Mouse (Mus musculus): ENCODE measurements around the gene Acta1. TPM values are rescaled to one million over a fixed set of nuclear protein-coding genes. Genes with fewer than 3 reads are reported as not detected.

Acta1 gene
- polyA plus RNA-seq, 1 experiment from 2014 or later: 12.0 TPM

DNA sequence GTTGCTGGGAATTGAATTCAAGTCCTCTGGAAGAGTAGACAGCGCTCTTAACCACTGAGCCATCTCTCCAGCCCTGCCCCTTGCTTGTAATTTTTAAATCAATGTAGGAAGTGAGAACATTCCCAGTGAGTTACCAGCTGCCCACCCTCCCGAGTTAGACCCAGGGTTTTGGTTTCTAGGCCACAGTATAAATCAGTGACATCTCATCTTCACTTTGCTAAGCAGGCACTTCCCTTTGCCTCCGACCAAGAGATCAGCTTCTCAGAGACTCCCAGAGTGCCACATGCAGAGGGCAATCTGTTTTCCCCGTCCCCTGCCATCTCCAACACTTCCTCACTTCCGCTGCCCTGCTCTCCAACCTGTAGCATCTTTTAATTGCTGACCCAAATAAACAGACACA is 4.0 kb upstream of the Acta1 start:
- Histone ChIP-seq H3K36me3 (ENCODE audit: control insufficient read depth, insufficient read depth, low read length) (peaks cover 4% of the 10 kb centered on the region; the same call in 1 of the 2 replicates), H3K27ac (replicated peaks; ENCODE audit: low read depth, low read length) (no peak overlapping the region), H3K4me1 (ENCODE audit: control insufficient read depth, insufficient read depth, low read length) (no peaks in the 10 kb centered on the region), H3K27me3 (ENCODE audit: control insufficient read depth, insufficient read depth, low read length) (peaks cover 21% of the 10 kb centered on the region), H3K4me2 (ENCODE audit: low read depth, severe bottlenecking) (no peak overlapping the region), H3K4me3 (ENCODE audit: low read depth, low read length) (no peak overlapping the region), H3K9me3 (ENCODE audit: control insufficient read depth, low read length) (no peaks in the 10 kb centered on the region), H3K9ac (ENCODE audit: low read length) (no peak overlapping the region)
- no peak for ATAC-seq (ENCODE audit: insufficient number of reproducible peaks, low FRiP score, low TSS enrichment, low read depth)
- 89% methylated on average over 5 of the region's 5 CpGs for WGBS
- no peak for DNase-seq (ENCODE audit: low spot score)

DNA sequence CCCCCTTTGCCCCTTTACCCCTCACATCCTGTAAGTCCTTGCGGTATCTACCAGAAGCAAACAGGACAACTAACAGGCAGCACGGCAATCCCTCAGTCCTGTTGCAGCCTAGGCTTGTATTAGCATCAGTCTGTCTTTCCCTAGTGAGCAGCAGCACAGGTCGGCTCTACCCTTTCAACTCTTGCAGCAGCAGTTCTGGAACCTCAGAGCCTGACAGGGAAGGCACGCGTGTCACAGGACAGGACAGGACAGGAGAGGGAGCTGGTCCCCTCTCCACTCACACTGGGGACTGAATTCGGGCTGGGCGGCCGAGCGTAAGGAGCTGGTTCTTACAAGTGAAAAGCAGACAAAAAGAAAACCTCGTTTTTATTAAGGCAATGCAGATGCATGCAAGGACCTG is 2.2 kb upstream of the Acta1 start:
- no peak overlapping the region for H3K4me3 ChIP-seq (ENCODE audit: low read depth, low read length)
- peaks cover 4% of the 10 kb centered on the region; the same call in 1 of the 2 replicates for H3K4me1 ChIP-seq (ENCODE audit: control insufficient read depth, insufficient read depth, low read length)
- peaks cover 2% of the 10 kb centered on the region; the same call in 1 of the 2 replicates for H3K36me3 ChIP-seq (ENCODE audit: control insufficient read depth, insufficient read depth, low read length)
- no peak for DNase-seq (ENCODE audit: low spot score)
- ATAC-seq (ENCODE audit: insufficient number of reproducible peaks, low FRiP score, low TSS enrichment, low read depth): no peak
- no peak overlapping the region for H3K27ac ChIP-seq (replicated peaks; ENCODE audit: low read depth, low read length)
- H3K4me2 ChIP-seq (ENCODE audit: low read depth, severe bottlenecking): no peak overlapping the region
- peaks cover 39% of the 10 kb centered on the region for H3K27me3 ChIP-seq (ENCODE audit: control insufficient read depth, insufficient read depth, low read length)
- 60% methylated on average over 10 of the region's 10 CpGs for WGBS
- H3K9ac ChIP-seq (ENCODE audit: low read length): no peak overlapping the region
- no peaks in the 10 kb centered on the region for H3K9me3 ChIP-seq (ENCODE audit: control insufficient read depth, low read length)

DNA sequence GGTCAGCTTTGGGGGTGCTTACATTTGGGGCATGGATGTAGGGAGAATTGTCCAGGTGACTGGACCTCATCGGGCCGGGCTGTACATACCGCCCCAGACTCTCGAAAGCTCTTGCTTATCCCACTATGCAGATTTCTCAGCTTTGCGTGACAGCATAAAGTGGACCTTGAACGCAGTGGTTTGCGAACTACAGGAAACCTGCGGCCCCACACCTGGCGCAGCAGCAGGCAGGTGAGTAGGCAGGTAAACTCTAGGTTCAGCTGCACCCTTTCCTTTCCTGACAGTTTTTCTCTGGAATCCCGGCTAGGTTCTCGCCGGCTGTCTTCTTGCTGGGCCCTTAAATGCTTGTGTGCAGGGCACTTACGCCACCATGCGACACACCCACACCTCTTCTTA is 1.8 kb upstream of the Acta1 start:
- no peak overlapping the region for H3K4me2 ChIP-seq (ENCODE audit: low read depth, severe bottlenecking)
- peaks cover 4% of the 10 kb centered on the region; the same call in 1 of the 2 replicates for H3K4me1 ChIP-seq (ENCODE audit: control insufficient read depth, insufficient read depth, low read length)
- DNase-seq (ENCODE audit: low spot score): no peak
- WGBS: 59% methylated on average over 14 of the region's 14 CpGs
- no peak overlapping the region for H3K27ac ChIP-seq (replicated peaks; ENCODE audit: low read depth, low read length)
- H3K27me3 ChIP-seq (ENCODE audit: control insufficient read depth, insufficient read depth, low read length): peaks cover 43% of the 10 kb centered on the region
- no peak overlapping the region for H3K4me3 ChIP-seq (ENCODE audit: low read depth, low read length)
- no peak overlapping the region for H3K9ac ChIP-seq (ENCODE audit: low read length)
- H3K9me3 ChIP-seq (ENCODE audit: control insufficient read depth, low read length): no peaks in the 10 kb centered on the region
- H3K36me3 ChIP-seq (ENCODE audit: control insufficient read depth, insufficient read depth, low read length): peaks cover 2% of the 10 kb centered on the region; the same call in 1 of the 2 replicates
- no peak for ATAC-seq (ENCODE audit: insufficient number of reproducible peaks, low FRiP score, low TSS enrichment, low read depth)

DNA sequence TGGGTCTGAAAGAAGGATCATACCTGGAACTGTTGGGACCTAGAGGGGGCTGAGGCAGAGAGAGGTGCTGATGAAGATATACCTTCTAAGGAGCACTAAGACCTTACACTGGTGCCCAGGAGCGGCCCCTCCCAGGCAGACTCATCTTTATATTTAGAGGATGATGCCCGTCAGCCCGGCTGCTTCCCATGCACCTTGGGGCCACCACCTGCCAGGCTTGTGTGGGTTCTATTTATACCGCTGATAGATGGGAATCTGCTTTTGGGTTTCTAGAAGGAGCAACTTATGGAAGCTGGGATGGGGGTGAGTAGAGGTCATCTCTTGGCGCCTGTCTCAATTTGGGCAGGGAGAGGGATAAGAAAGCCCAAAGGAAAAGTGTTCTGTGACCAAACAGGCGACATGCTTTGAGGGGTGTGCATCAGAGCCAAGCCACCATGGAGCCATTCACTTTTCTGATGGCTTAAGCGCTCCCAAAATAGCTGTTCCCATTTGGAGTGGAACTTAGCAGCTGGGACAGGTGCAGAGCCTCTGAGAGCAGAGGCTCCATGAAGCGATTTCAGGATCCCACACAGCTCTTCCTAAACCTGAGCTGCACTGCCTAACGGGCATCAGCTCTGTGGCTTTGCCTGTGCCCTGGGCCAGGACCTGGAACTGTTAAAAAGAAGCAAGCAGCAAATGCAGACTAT is 1.3 kb upstream of the Acta1 start:
- DNase-seq (ENCODE audit: low spot score) (no peak), ATAC-seq (ENCODE audit: insufficient number of reproducible peaks, low FRiP score, low TSS enrichment, low read depth) (no peak)
- Histone ChIP-seq H3K4me3 (ENCODE audit: low read depth, low read length) (no peak overlapping the region), H3K4me1 (ENCODE audit: control insufficient read depth, insufficient read depth, low read length) (peaks cover 4% of the 10 kb centered on the region; the same call in 1 of the 2 replicates), H3K27me3 (ENCODE audit: control insufficient read depth, insufficient read depth, low read length) (peaks cover 48% of the 10 kb centered on the region), H3K27ac (replicated peaks; ENCODE audit: low read depth, low read length) (no peak overlapping the region), H3K9me3 (ENCODE audit: control insufficient read depth, low read length) (no peaks in the 10 kb centered on the region), H3K4me2 (ENCODE audit: low read depth, severe bottlenecking) (no peak overlapping the region), H3K9ac (ENCODE audit: low read length) (no peak overlapping the region), H3K36me3 (ENCODE audit: control insufficient read depth, insufficient read depth, low read length) (peaks cover 2% of the 10 kb centered on the region; the same call in 1 of the 2 replicates)
- WGBS: 68% methylated on average over 9 of the region's 9 CpGs

DNA sequence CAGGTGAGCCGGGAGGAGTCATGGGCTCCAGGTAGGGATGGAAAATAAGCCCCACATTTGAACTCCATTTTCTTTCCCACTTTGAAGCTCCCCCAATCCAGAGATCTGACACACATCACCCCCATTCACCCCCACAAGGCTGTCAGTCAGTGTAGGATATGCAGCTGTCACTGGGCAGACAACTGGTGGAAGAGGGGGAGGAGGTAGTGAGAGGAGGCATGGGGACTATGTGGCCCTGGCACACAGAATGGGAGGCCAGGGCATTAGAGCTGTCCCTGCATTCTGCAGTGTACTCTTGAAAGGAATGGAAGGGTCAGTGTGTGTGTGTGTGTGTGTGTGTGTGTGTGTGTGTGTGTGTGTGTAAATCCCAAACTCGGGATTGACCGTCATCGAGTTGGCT is 679 bp upstream of the Acta1 start:
- Histone ChIP-seq H3K36me3 (ENCODE audit: control insufficient read depth, insufficient read depth, low read length) (peaks cover 2% of the 10 kb centered on the region; the same call in 1 of the 2 replicates), H3K27me3 (ENCODE audit: control insufficient read depth, insufficient read depth, low read length) (peaks cover 51% of the 10 kb centered on the region), H3K27ac (replicated peaks; ENCODE audit: low read depth, low read length) (no peak overlapping the region), H3K9me3 (ENCODE audit: control insufficient read depth, low read length) (no peaks in the 10 kb centered on the region), H3K4me3 (ENCODE audit: low read depth, low read length) (no peak overlapping the region), H3K9ac (ENCODE audit: low read length) (no peak overlapping the region), H3K4me1 (ENCODE audit: control insufficient read depth, insufficient read depth, low read length) (peaks cover 4% of the 10 kb centered on the region; the same call in 1 of the 2 replicates), H3K4me2 (ENCODE audit: low read depth, severe bottlenecking) (no peak overlapping the region)
- ATAC-seq (ENCODE audit: insufficient number of reproducible peaks, low FRiP score, low TSS enrichment, low read depth) (no peak; the same call in 1 of the 2 replicates), DNase-seq (ENCODE audit: low spot score) (no peak)
- WGBS: 82% methylated on average over 4 of the region's 4 CpGs

DNA sequence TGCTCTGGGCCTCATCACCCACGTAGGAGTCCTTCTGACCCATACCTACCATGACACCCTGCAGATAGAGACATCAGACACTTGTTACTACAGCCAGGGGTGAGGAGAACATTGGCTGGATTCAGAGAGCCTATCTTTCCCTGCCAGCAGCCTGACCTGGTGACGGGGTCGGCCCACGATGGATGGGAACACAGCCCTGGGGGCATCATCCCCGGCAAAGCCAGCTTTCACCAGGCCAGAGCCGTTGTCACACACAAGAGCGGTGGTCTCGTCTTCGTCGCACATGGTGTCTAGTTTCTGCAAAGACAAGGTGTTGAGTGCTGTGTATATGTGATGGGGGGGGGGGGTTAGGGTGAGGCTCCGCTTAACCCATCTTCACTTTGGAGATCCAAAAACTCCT is 1.1 kb downstream of the Acta1 start:
- H3K27me3 ChIP-seq (ENCODE audit: control insufficient read depth, insufficient read depth, low read length): peaks cover 51% of the 10 kb centered on the region
- H3K4me2 ChIP-seq (ENCODE audit: low read depth, severe bottlenecking): no peak overlapping the region
- WGBS: 77% methylated on average over 11 of the region's 11 CpGs
- H3K27ac ChIP-seq (replicated peaks; ENCODE audit: low read depth, low read length): no peak overlapping the region
- H3K4me3 ChIP-seq (ENCODE audit: low read depth, low read length): no peak overlapping the region
- H3K9me3 ChIP-seq (ENCODE audit: control insufficient read depth, low read length): no peaks in the 10 kb centered on the region
- no peaks in the 10 kb centered on the region for H3K36me3 ChIP-seq (ENCODE audit: control insufficient read depth, insufficient read depth, low read length)
- DNase-seq (ENCODE audit: low spot score) (no peak), ATAC-seq (ENCODE audit: insufficient number of reproducible peaks, low FRiP score, low TSS enrichment, low read depth) (no peak)
- no peak overlapping the region for H3K9ac ChIP-seq (ENCODE audit: low read length)
- H3K4me1 ChIP-seq (ENCODE audit: control insufficient read depth, insufficient read depth, low read length): peaks cover 4% of the 10 kb centered on the region; the same call in 1 of the 2 replicates

DNA sequence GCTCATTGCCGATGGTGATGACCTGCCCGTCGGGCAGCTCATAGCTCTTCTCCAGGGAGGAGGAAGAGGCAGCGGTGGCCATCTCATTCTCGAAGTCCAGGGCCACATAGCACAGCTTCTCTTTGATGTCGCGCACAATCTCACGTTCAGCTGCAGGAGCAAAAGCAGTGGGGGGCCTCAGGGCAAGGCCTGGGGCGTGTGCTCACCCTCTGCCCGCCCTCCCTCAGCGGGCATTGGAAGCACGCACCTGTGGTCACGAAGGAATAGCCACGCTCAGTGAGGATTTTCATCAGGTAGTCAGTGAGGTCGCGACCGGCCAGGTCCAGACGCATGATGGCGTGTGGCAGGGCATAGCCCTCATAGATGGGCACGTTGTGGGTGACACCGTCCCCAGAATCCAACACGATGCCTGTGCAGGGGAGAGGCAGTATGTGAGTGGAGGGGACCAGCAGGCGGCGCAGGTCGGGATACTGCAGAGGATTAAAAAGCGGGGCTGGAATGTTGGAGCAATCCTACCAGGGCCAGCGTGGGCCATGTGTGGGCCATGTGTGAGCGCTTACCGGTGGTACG is 1.9 kb downstream of the Acta1 start:
- WGBS: 8% methylated on average over 30 of the region's 30 CpGs
- no peak for ATAC-seq (ENCODE audit: insufficient number of reproducible peaks, low FRiP score, low TSS enrichment, low read depth)

DNA sequence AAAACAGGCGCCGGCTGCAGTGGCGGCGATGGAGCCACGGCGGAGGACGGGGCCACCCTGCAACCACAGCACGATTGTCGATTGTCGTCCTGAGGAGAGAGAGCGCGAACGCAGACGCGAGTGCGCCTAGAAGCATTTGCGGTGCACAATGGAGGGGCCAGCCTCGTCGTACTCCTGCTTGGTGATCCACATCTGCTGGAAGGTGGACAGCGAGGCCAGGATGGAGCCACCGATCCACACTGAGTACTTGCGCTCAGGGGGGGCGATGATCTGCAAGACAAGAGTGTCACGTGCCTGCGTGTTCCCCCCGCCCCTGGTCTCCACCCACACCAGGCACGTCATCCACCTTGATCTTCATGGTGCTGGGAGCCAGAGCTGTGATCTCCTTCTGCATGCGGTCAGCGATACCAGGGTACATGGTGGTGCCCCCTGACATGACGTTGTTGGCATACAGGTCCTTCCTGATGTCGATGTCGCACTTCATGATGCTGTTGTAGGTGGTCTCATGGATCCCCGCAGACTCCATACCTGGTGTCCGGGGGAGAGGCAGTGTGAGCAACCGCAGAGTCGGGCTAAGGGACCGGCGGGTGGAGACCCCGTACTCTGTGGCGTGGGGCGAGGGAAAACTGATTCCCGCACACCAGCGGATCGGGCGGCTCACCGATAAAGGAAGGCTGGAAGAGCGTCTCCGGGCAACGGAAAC is 2.5 kb downstream of the Acta1 start:
- ATAC-seq (ENCODE audit: insufficient number of reproducible peaks, low FRiP score, low TSS enrichment, low read depth) (no peak), DNase-seq (ENCODE audit: low spot score) (peak; percentile 32)
- Histone ChIP-seq H3K4me3 (ENCODE audit: low read depth, low read length) (peak overlapping the region; percentile 15), H3K27ac (replicated peaks; ENCODE audit: low read depth, low read length) (no peak overlapping the region), H3K9me3 (ENCODE audit: control insufficient read depth, low read length) (no peaks in the 10 kb centered on the region), H3K27me3 (ENCODE audit: control insufficient read depth, insufficient read depth, low read length) (peaks cover 51% of the 10 kb centered on the region), H3K4me2 (ENCODE audit: low read depth, severe bottlenecking) (peak overlapping the region; percentile 36), H3K9ac (ENCODE audit: low read length) (no peak overlapping the region; the same call in 1 of the 2 replicates), H3K4me1 (ENCODE audit: control insufficient read depth, insufficient read depth, low read length) (peaks cover 4% of the 10 kb centered on the region; the same call in 1 of the 2 replicates), H3K36me3 (ENCODE audit: control insufficient read depth, insufficient read depth, low read length) (no peaks in the 10 kb centered on the region)
- 2% methylated on average over 46 of the region's 49 CpGs for WGBS

More for the DNA sequence above, 1.9 kb downstream of the Acta1 start:
- Histone ChIP-seq H3K4me3 (ENCODE audit: low read depth, low read length) (no peak overlapping the region; the same call in 1 of the 2 replicates), H3K27me3 (ENCODE audit: control insufficient read depth, insufficient read depth, low read length) (peaks cover 51% of the 10 kb centered on the region), H3K27ac (replicated peaks; ENCODE audit: low read depth, low read length) (no peak overlapping the region), H3K4me2 (ENCODE audit: low read depth, severe bottlenecking) (no peak overlapping the region), H3K4me1 (ENCODE audit: control insufficient read depth, insufficient read depth, low read length) (peaks cover 4% of the 10 kb centered on the region; the same call in 1 of the 2 replicates), H3K9ac (ENCODE audit: low read length) (no peak overlapping the region), H3K9me3 (ENCODE audit: control insufficient read depth, low read length) (no peaks in the 10 kb centered on the region), H3K36me3 (ENCODE audit: control insufficient read depth, insufficient read depth, low read length) (no peaks in the 10 kb centered on the region)
- DNase-seq (ENCODE audit: low spot score): peak; percentile 48

Data from limb, embryonic 11.5 days (tissue).